19 mouse cellular contexts compared by ENCODE assay signal in genomic region chr4:131752204-131752837, GRCm38 (mm10).
DNase-seq lines count a peak whose midpoint lies in the region; ATAC-seq and TF ChIP-seq lines count a peak whose summit lies in the region.
"Had no signal": no experiment of that assay in that cellular context is flagged by ENCODE, and none has a peak within 500 bp of the region (broad histone marks: within the 10 kb centered on the region; RNA-seq: fewer than 3 reads in every experiment).

No protein-coding gene starts in this region.

- WGBS in forebrain, embryonic 13.5 days = 60% methylated on average over 9 of the region's 10 CpGs
- 60% methylated on average over 10 of the region's 10 CpGs for WGBS in midbrain, postnatal 0 days

- peak; percentile 37 for DNase-seq in layer of hippocampus, adult 11-12 months (ENCODE audit: low spot score)
- DNase-seq in layer of hippocampus, adult 9-10 months (ENCODE audit: low spot score) = no peak
- peak; percentile 17 for DNase-seq in right cerebral cortex, adult 18-20 months
- DNase-seq in right cerebral cortex, postnatal 14 days = no peak
- DNase-seq in midbrain, postnatal 0 days (ENCODE audit: low spot score) = peak; percentile 74
- DNase-seq in urinary bladder, adult 2 months (ENCODE audit: low spot score) = no peak
- DNase-seq in kidney, adult 11 months = no peak
- DNase-seq: adrenal gland, adult 2 months; cerebellum, postnatal 36 days; gastrocnemius, postnatal 14 days; heart, postnatal 14 days; liver, embryonic 13.5 days; thymus, postnatal 25 days had no signal

- H3K4me3 ChIP-seq in forebrain, embryonic 13.5 days = no peak overlapping the region
- no peak overlapping the region for H3K4me3 ChIP-seq in midbrain, postnatal 0 days (ENCODE audit: low read depth, low read length)
- H3K4me3 ChIP-seq: embryonic facial prominence, embryonic 12.5 days; heart, embryonic 10.5 days; liver, embryonic 13.5 days had no signal

- TF ChIP-seq CTCF in midbrain, postnatal 0 days (IDR thresholded peaks at IDR 0.05) = no peak

- no peaks in the 10 kb centered on the region for H3K27me3 ChIP-seq in forebrain, embryonic 13.5 days
- H3K27me3 ChIP-seq in midbrain, postnatal 0 days (ENCODE audit: insufficient read depth, low read length) = no peaks in the 10 kb centered on the region
- H3K27me3 ChIP-seq: embryonic facial prominence, embryonic 12.5 days; liver, embryonic 13.5 days had no signal

- H3K36me3 ChIP-seq in forebrain, embryonic 13.5 days (ENCODE audit: poor library complexity, severe bottlenecking) = no peaks in the 10 kb centered on the region
- no peaks in the 10 kb centered on the region for H3K36me3 ChIP-seq in midbrain, postnatal 0 days (ENCODE audit: insufficient read depth, low read length)
- H3K36me3 ChIP-seq: embryonic facial prominence, embryonic 12.5 days; G1E; heart, embryonic 10.5 days; liver, embryonic 13.5 days had no signal

- no peaks in the 10 kb centered on the region for H3K9me3 ChIP-seq in forebrain, embryonic 13.5 days (replicated peaks)
- no peaks in the 10 kb centered on the region for H3K9me3 ChIP-seq in midbrain, postnatal 0 days (ENCODE audit: low read length)
- H3K9me3 ChIP-seq: embryonic facial prominence, embryonic 12.5 days; G1E; heart, embryonic 10.5 days; liver, embryonic 13.5 days had no signal

- H3K9ac ChIP-seq in forebrain, embryonic 13.5 days = no peak overlapping the region
- no peak overlapping the region for H3K9ac ChIP-seq in midbrain, postnatal 0 days (replicated peaks; ENCODE audit: low read length, poor library complexity, severe bottlenecking)
- H3K9ac ChIP-seq: embryonic facial prominence, embryonic 12.5 days; liver, embryonic 13.5 days had no signal

- no peak overlapping the region for H3K4me2 ChIP-seq in forebrain, embryonic 13.5 days
- no peak overlapping the region for H3K4me2 ChIP-seq in midbrain, postnatal 0 days (ENCODE audit: low read depth, low read length, poor library complexity, severe bottlenecking)
- H3K4me2 ChIP-seq: embryonic facial prominence, embryonic 12.5 days; liver, embryonic 13.5 days had no signal

- peaks cover 14% of the 10 kb centered on the region for H3K4me1 ChIP-seq in forebrain, embryonic 13.5 days
- H3K4me1 ChIP-seq in midbrain, postnatal 0 days (ENCODE audit: insufficient read depth, low read length) = no peaks in the 10 kb centered on the region
- H3K4me1 ChIP-seq: embryonic facial prominence, embryonic 12.5 days; heart, embryonic 10.5 days; liver, embryonic 13.5 days had no signal

- H3K27ac ChIP-seq in forebrain, embryonic 13.5 days = peak overlapping the region; percentile 35
- H3K27ac ChIP-seq in midbrain, postnatal 0 days (ENCODE audit: low read depth, low read length) = no peak overlapping the region
- H3K27ac ChIP-seq: embryonic facial prominence, embryonic 12.5 days; heart, embryonic 10.5 days; liver, embryonic 13.5 days; stomach, postnatal 0 days had no signal

- ATAC-seq in forebrain, embryonic 13.5 days = peak; percentile 63; the same call in 1 of the 2 replicates
- no peak for ATAC-seq in midbrain, postnatal 0 days (ENCODE audit: low FRiP score)
- ATAC-seq: lung, postnatal 0 days had no signal

Comparison
In these comparisons a context has a peak if more than half of its experiments do, and no peak if none do; other contexts are left out.
1. DNase-seq: peak in layer of hippocampus, adult 11-12 months (single experiment), right cerebral cortex, adult 18-20 months (single experiment) and midbrain, postnatal 0 days (single experiment); none in layer of hippocampus, adult 9-10 months (single experiment), right cerebral cortex, postnatal 14 days (single experiment), urinary bladder, adult 2 months (single experiment) and kidney, adult 11 months (single experiment).